Mouse (Mus musculus) large intestine, adult 2 months (tissue): Measurements from ENCODE around the gene Inpp4a. TPM values are rescaled to one million over a fixed set of nuclear protein-coding genes. Genes with fewer than 3 reads are reported as not detected.

Experiments used
- DNase-seq: peaks from one replicate; pipeline ENCODE4 v3.0.0-alpha.2; 2012; ENCODE audit warnings: low read depth, low spot score
- WGBS: fragments of 180-500 bp; shearing (Covaris S2); methylation state at CpG from one replicate; pipeline ENCODE4 v1.1.7; 2018; 5-methylcytosine and 5-hydroxymethylcytosine counted together
- polyA plus RNA-seq: library from polyadenylated mRNA; depleted of rRNA; stranded (reverse); fragments of >200 nt; gene quantifications from 2 replicates; pipeline ENCODE4 v1.2.3, GENCODE M21; 2012

The Inpp4a gene
- polyA plus RNA-seq, 1 experiment, result 11.0 TPM

- 83% methylated on average over 2 of the region's 2 CpGs for WGBS
- no peak for DNase-seq
These were observed 18.9 kb downstream of the Inpp4a start for GRCm38 (mm10) chr1:37318558-37318957.

GRCm38 (mm10) chr1:37322690-37323089 lies 23.0 kb downstream of the Inpp4a start:
- WGBS, result 80% methylated on average over 2 of the region's 2 CpGs
- DNase-seq, result no peak

GRCm38 (mm10) chr1:37323208-37323607 lies 23.5 kb downstream of the Inpp4a start:
- DNase-seq, result no peak
- 66% methylated on average over 4 of the region's 4 CpGs for WGBS

- 10% methylated on average over 5 of the region's 5 CpGs for WGBS
These were observed 24.9 kb downstream of the Inpp4a start for GRCm38 (mm10) chr1:37324569-37324968.

GRCm38 (mm10) chr1:37327311-37327710 lies 27.6 kb downstream of the Inpp4a start:
- no peak for DNase-seq
- 94% methylated on average over 4 of the region's 4 CpGs for WGBS

More at GRCm38 (mm10) chr1:37324569-37324968, 24.9 kb downstream of the Inpp4a start:
- no peak for DNase-seq

DNA sequence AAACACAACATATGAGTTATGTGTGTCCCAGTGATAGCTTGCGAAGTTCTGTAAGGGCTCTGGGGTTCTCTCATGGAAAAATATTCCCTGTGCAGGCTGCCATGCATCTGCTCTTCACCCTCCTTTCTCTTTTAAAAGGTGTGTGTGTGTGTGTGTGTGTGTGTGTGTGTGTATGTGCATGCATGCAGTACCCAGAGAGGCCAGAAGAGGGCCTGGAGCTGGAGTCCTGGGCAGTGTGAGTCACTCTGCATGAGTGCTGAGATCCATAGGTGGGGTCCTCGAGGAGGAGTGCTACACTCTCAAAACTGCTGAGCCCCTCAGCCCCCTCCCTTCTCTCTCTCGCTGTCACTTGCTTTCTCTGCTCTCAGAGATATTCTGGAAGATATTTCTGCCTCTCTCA lies 29.5 kb downstream of the Inpp4a start:
- DNase-seq, result no peak
- WGBS, result 96% methylated on average over 3 of the region's 3 CpGs

DNA sequence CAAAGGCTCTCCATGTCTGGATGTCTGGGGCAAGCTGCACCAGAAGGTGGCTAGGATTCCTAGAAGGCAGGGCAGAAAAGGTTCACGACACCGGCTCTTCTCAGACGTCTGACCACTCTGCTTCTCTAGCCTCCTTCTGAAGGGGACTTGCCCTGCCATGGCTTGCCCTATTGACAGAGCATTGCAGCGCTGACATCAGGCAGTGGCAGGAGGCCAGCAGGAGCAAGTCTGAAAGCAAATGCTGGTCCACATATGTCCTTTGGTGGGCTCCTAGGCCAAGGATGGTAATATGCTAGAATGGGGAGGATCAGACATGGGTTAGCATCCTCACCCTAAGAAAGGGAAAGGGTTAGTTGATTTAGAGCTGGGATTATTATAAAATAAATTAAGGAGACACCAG lies 30.2 kb downstream of the Inpp4a start:
- DNase-seq, result no peak
- 90% methylated on average over 4 of the region's 4 CpGs for WGBS

DNA sequence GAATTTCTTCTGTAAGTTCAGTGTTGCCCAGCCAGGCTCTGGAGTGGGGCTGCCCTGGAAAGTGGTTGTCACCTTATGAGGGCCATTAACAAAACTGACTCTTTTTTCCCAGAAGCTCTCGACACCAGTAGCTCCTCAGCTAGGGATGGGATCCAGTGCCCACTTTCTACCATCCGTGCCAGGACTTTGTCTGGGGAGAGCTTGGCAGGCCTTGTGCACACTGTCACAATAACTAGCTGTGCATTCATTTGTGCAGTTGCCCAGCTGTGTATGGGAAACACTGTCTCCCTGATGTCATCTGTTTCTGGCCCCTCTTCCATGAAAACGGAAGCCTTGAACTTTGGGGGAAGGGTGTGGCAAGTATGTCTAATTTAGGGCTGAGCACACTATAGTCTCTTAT lies 33.1 kb downstream of the Inpp4a start:
- DNase-seq, result no peak
- WGBS, result 57% methylated on average over 3 of the region's 3 CpGs

- no peak for DNase-seq
- 61% methylated on average over 4 of the region's 4 CpGs for WGBS
These were observed 34.2 kb downstream of the Inpp4a start for GRCm38 (mm10) chr1:37333741-37334440.

GRCm38 (mm10) chr1:37336022-37336421 lies 36.4 kb downstream of the Inpp4a start:
- no peak for DNase-seq
- WGBS, result 82% methylated on average over 2 of the region's 2 CpGs

DNA sequence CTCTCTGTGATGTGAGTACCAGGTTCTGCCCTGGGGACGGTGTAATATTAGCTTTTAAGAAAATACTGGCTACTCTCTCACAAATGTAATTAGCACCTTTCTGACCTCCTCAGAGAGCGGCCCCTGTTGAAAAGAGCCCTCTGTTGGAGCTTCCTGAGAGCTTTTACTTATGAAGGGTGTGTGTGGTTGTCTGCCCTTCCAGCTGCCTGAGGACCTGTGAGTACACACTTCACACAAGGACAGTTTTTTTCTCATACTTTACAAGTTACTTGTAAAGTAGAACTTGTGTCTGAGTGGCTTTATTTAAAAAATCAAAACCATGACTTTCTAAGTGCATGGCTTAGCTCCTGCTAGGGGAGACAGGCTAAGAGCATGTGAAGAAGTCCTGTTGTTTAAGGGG lies 37.1 kb downstream of the Inpp4a start:
- WGBS, result 73% methylated on average over 2 of the region's 2 CpGs

DNA sequence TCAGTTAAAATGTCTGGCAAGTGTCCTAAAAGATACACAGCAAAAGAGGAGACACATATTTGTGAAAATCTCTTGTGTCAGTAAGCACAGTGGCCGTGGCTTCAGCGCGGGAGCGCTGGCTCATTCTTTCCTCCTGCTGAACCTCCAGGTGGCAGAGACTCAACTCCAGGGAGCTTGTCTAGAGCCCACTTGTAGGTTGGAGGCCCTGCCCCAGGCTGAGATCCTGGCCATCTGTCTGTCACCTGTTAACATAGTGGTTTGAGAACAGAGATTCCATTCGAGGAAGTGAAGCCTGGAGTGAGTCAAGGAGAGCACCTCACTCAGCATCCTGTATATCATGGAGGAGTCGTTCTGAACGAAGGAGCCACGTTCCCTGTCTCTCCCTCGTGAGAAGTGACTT lies 37.6 kb downstream of the Inpp4a start:
- 69% methylated on average over 9 of the region's 9 CpGs for WGBS
- DNase-seq, result no peak

More for the DNA sequence above, 37.1 kb downstream of the Inpp4a start:
- no peak for DNase-seq

DNA sequence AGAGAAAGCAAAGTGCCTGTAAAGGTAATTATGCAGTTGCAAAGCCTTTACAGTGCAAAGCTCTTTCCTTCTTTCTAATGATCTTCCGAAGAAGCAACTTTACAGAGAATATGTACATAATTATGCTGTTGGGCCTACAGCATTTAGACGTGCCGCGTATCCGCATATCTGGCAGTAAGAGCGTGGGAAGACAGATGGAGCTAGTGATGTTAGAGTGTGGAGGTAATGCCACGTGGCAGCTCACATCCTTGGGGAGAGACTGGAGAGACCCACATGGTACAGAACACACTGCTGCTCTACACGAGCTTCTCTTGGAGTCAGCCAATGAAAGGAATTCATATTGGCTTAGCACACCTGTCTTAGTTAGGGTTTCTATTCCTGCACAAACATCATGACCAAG lies 39.5 kb downstream of the Inpp4a start:
- DNase-seq, result no peak
- WGBS, result 95% methylated on average over 8 of the region's 8 CpGs

DNA sequence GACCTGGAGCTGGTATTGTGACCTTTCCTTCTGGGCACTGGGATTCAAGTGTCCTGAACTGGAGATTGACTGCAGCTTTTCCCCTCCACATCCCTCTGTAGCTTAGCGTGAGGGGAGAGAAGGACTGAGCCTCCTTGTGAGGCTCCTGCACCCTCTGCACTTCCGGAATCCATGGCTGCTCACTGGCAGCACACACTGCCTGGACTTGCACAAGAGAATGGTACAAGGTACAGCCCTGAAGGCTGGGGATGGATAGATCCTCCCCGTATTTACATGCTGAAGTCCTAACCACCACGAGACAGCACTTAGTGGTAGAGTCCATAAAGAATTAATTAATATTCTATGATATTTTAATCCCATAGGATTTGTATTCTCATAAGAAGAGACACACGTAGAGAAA lies 41.7 kb downstream of the Inpp4a start:
- WGBS, result 40% methylated on average over 5 of the region's 5 CpGs

GRCm38 (mm10) chr1:37341914-37342313 lies 42.2 kb downstream of the Inpp4a start:
- no peak for DNase-seq
- 61% methylated on average over 4 of the region's 4 CpGs for WGBS

More for the DNA sequence above, 41.7 kb downstream of the Inpp4a start:
- DNase-seq, result no peak

DNA sequence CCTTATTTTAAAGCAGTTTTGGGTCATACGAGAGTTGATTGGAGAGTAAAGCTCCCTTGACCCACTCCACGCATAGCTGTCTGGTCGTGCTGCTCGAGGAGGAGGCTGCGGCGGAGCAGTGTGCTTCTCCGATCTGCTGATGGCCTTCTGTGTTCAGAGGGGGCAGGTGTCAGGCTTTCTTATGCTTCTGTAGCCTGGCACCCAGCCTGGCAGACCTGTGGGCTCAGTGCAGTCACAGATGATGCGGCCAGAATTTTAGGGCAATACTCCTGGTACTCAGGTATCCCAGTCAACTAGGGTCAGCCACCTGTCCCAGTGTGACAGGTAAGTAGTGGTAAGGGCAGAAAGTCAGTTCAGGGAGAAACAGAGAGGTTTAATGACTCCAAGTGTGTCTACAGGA lies 42.9 kb downstream of the Inpp4a start:
- DNase-seq, result no peak
- WGBS, result 96% methylated on average over 8 of the region's 8 CpGs

DNA sequence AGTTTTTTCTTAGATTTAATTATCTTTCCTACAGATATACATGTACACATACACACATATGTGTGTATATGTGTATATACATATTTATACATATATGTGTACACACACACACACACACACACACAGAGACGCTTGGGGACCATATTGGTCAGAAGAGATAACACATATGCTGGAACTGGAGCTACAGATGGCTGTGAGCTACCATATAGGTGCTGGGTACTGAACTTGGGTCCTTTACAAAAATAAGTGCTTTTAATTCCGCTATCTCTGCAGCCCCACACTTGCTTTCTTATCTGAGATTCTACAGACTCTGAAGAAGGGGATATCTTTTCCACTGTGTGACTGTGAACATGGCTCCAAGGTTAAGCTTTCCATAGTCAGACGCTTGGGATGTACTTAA lies 43.6 kb downstream of the Inpp4a start:
- WGBS, result 94% methylated on average over 3 of the region's 3 CpGs
- no peak for DNase-seq

GRCm38 (mm10) chr1:37344223-37344916 lies 44.7 kb downstream of the Inpp4a start:
- DNase-seq, result no peak
- 83% methylated on average over 6 of the region's 6 CpGs for WGBS

- 30% methylated on average over 9 of the region's 9 CpGs for WGBS
- no peak for DNase-seq
These were observed 47.9 kb downstream of the Inpp4a start for GRCm38 (mm10) chr1:37347361-37348080.

DNA sequence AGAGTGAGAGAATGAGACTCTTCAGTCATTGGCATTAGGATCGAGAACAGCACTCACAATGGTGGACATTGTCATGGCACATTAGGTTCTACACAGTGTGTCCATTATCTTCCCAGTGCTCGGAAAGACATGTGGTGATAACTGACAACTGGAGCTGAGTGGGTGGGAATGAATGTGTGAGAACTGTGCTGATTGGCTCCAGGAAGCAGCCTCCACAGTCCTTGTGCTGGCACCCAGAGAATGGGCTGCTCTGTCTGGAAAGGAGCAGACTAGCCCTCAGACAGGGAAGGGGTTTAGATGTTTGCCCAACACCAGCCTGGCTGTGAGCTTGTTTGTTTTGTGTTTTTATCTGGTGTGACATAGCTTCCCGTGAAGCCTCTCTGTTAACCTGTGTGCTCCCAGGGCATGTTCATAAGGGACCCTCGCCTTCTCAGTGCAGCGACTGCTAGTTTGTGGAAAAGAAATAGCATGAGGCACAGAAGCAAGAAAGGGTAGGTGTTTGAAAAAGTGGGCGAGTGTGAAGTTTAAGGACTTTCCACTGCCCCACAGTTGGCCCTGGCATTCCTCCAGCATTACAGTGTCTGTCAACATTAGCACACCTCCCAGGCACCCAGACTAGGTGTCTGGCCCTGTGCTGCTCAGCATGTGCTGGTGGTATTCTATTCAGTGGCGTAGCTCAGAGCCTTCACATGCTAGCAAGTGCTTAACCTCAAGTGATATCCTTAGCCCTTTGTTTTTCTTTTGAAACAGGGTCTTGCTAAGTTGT lies 51.4 kb downstream of the Inpp4a start:
- DNase-seq, result no peak
- WGBS, result 34% methylated on average over 7 of the region's 7 CpGs
